Mouse (Mus musculus) heart, postnatal 0 days (tissue): ENCODE results near the gene Hoxc8. TPM values are rescaled to one million over a fixed set of nuclear protein-coding genes. Genes with fewer than 3 reads are reported as not detected.

Experiments used
- ATAC-seq: fragments of 200-750 bp; cut with Nextera tagmentation; 2 replicates; pipeline ENCODE4 v1.8.0; 2017; ENCODE audit warnings: low read depth, moderate number of reproducible peaks, moderate library complexity; ENCODE audit not compliant: insufficient read depth
- DNase-seq: peaks from one replicate; pipeline ENCODE4 v3.0.0-alpha.2; 2016; ENCODE audit warnings: low spot score
- H3K27ac ChIP-seq: fragments of 300-500 bp; sonication (generic); 2 replicates; pipeline ENCODE4 v1.5.1; 2014; ENCODE audit warnings: low read depth, mild to moderate bottlenecking
- H3K27me3 ChIP-seq: fragments of 300-500 bp; sonication (generic); 2 replicates; pipeline ENCODE4 v1.6.1; 2014; ENCODE audit warnings: low read length, mixed read lengths; ENCODE audit not compliant: control insufficient read depth, insufficient read depth
- H3K36me3 ChIP-seq: fragments of 300-500 bp; sonication (generic); replicated peaks from 2 replicates; pipeline ENCODE4 v1.6.1; 2014; ENCODE audit warnings: low read length, mixed read lengths; ENCODE audit not compliant: control insufficient read depth, insufficient read depth
- H3K4me1 ChIP-seq: fragments of 300-500 bp; sonication (generic); 2 replicates; pipeline ENCODE4 v1.6.1; 2014; ENCODE audit warnings: antibody characterized with exemption; ENCODE audit not compliant: control insufficient read depth, insufficient read depth
- H3K4me2 ChIP-seq: fragments of 300-500 bp; sonication (generic); 2 replicates; pipeline ENCODE4 v1.6.1; 2014; ENCODE audit warnings: low read depth, mild to moderate bottlenecking, low read length, moderate library complexity
- H3K4me3 ChIP-seq: fragments of 300-500 bp; sonication (generic); 2 replicates; pipeline ENCODE4 v1.5.1; 2014; ENCODE audit warnings: low read depth, low read length
- H3K9ac ChIP-seq: fragments of 300-500 bp; sonication (generic); replicated peaks from 2 replicates; pipeline ENCODE4 v1.6.1; 2014; ENCODE audit warnings: low read depth, low read length, mixed read lengths
- H3K9me3 ChIP-seq: fragments of 300-500 bp; sonication (generic); replicated peaks from 2 replicates; pipeline ENCODE4 v1.6.1; 2016; ENCODE audit warnings: low read length; ENCODE audit not compliant: control insufficient read depth
- CTCF ChIP-seq: IDR thresholded peaks from 2 replicates; pipeline ENCODE4 v1.5.1; 2016; ENCODE audit warnings: antibody characterized with exemption, control low read depth, low read depth
- EP300 ChIP-seq: IDR thresholded peaks from 2 replicates; pipeline ENCODE4 v1.6.1; 2016; ENCODE audit warnings: antibody characterized with exemption, low read depth
- WGBS: fragments of 180-500 bp; shearing (Covaris S2); extraction: QIAGEN DNeasy Blood & Tissue Kit; methylation state at CpG from one replicate; pipeline ENCODE4 v1.1.7; 2014; 5-methylcytosine and 5-hydroxymethylcytosine counted together
- polyA plus RNA-seq: library from polyadenylated mRNA; unstranded; fragments of >200 nt; fragmentation: Nextera tagmentation; extraction: Ambion mirVana; gene quantifications from 2 replicates; pipeline ENCODE4 v1.2.1, GENCODE M21; 2015
- total RNA-seq: library from RNA; depleted of rRNA; stranded (reverse); fragments of >200 nt; gene quantifications from 2 replicates; pipeline ENCODE4 v1.2.3, GENCODE M21; 2014; ENCODE audit warnings: low replicate concordance

The Hoxc8 gene
- total and polyA plus RNA-seq, 2 experiments from 2014 or later = not detected

DNA sequence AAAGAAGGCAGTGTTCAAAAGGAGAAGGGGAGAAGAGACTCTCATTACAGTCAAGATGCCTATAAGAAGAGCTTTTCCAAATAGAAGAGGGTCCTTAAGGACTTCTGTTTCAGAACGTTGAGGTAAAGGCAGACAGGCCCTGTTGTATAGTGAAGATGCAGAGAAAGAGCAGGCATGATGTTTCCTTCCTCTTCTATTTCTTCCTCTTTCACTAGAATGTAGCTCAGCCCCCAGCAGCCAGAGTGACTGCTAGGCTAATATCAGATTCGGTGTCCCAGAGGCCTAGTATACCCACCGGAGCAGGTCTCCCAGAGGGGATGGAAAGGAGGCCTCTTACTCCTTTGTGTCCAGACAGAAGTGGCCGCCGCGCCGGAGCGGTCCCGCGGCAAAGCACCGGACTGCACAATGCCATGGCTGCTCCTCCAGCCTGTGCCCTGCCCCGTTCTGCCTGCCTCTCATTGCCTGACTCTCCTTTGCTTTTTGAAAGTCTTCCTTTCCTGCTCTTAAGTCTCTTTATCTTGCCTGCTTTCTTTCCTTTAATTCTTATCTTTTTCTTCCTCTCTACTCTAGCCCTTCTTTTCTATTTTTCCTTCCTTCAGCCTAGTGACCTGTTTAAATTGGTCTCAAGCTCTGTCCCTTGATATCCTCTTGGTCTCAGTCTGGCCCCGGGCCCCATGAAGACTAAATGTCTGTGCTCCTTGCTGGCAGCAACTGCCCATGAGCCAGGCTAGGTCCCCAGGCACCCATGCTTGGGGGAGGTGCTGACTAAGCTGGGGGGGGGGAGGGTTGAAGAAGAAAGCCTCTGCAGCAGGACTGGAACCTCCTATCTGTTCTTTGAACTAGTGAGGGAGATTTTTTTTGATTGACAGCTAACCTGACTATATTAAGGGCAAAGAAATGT lies 11.5 kb upstream of the Hoxc8 start:
- Histone ChIP-seq H3K9ac (no peak overlapping the region), H3K4me3 (no peak overlapping the region), H3K4me1 (peaks cover 12% of the 10 kb centered on the region), H3K9me3 (no peaks in the 10 kb centered on the region), H3K36me3 (no peaks in the 10 kb centered on the region), H3K4me2 (no peak overlapping the region), H3K27me3 (peaks cover 100% of the 10 kb centered on the region), H3K27ac (no peak overlapping the region)
- no peak for TF ChIP-seq EP300
- TF ChIP-seq CTCF = no peak
- 16% methylated on average over 13 of the region's 13 CpGs for WGBS
- ATAC-seq (no peak), DNase-seq (no peak)

DNA sequence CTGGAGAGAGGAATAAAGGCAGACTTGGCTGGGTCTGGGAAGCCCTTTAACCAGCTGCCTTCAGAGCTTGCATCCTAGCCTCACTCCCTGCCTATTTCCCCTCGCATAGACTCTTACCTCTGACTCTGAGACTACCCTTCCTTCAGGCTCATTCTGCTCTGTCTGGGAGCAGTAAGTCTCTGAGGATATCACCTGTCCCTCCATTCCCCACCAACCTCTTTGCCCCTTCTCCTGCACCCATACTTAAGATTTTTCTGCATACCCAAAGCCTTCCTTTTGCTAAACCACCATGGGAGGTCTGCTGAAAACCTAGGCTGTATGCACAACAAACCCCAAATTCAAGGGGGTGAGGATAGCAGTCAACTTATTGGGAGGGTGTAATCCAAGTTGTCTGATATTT lies 10.5 kb upstream of the Hoxc8 start:
- TF ChIP-seq CTCF (no peak), EP300 (no peak)
- Histone ChIP-seq H3K4me2 (no peak overlapping the region), H3K4me3 (no peak overlapping the region), H3K9me3 (no peaks in the 10 kb centered on the region), H3K27ac (no peak overlapping the region), H3K9ac (no peak overlapping the region), H3K4me1 (peaks cover 12% of the 10 kb centered on the region), H3K27me3 (peaks cover 99% of the 10 kb centered on the region), H3K36me3 (no peaks in the 10 kb centered on the region)
- DNase-seq (no peak), ATAC-seq (no peak)
- WGBS = 11% methylated on average over 1 of the region's 1 CpGs

DNA sequence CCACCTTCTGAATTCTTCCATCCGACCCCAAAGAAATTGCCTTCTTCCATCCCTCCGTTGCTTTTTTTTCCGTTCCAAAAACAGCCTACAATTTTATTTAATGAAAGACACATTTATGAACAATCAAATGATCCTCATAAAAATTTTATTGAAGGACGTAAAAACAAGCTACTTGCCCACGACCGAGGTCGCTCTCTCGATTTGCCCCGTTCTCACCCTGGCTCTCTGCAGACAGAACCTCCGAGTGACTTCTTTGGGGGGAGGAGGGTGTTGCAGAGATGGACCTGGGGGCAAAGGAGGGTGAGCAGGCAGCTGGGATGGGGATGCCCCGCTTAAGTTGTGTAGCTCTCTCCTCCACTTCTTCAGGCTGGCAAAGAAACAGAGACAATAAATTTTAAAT lies 10.1 kb upstream of the Hoxc8 start:
- DNase-seq (no peak), ATAC-seq (no peak)
- no peaks in the 10 kb centered on the region for H3K36me3 ChIP-seq
- H3K4me1 ChIP-seq = peaks cover 12% of the 10 kb centered on the region
- TF ChIP-seq CTCF = no peak
- TF ChIP-seq EP300 = no peak
- 3% methylated on average over 11 of the region's 11 CpGs for WGBS
- no peak overlapping the region for H3K4me3 ChIP-seq
- no peak overlapping the region for H3K9ac ChIP-seq
- no peaks in the 10 kb centered on the region for H3K9me3 ChIP-seq
- no peak overlapping the region for H3K4me2 ChIP-seq
- peaks cover 99% of the 10 kb centered on the region for H3K27me3 ChIP-seq
- no peak overlapping the region for H3K27ac ChIP-seq

DNA sequence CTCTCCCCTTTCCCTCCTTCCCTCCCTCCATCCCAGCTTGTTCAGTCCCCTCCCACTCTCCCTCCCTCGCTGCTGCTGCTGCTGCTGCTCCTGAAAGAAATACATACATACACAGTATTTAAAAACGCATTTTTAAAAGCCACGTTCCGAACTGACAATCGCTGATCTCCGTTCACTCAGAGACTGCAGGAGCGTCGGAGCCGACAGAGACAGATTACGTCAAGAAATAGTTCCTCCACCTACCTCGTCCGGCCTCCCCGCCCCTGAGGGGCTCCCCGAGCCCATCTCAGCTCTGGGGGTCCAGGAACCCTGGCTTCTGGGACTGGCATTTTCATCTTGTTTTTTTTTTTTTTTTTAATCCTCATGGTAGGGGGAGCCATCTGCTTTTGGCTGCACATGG lies 9.5 kb upstream of the Hoxc8 start:
- no peak for DNase-seq
- peak overlapping the region; percentile 29; the same call in 1 of the 2 replicates for H3K4me3 ChIP-seq
- no peak for ATAC-seq
- under 1% methylated on average over 14 of the region's 14 CpGs for WGBS
- no peaks in the 10 kb centered on the region for H3K9me3 ChIP-seq
- peaks cover 99% of the 10 kb centered on the region for H3K27me3 ChIP-seq
- H3K4me1 ChIP-seq = peaks cover 12% of the 10 kb centered on the region
- H3K4me2 ChIP-seq = no peak overlapping the region
- TF ChIP-seq CTCF (no peak), EP300 (no peak)
- H3K9ac ChIP-seq = no peak overlapping the region
- H3K36me3 ChIP-seq = no peaks in the 10 kb centered on the region
- no peak overlapping the region for H3K27ac ChIP-seq

DNA sequence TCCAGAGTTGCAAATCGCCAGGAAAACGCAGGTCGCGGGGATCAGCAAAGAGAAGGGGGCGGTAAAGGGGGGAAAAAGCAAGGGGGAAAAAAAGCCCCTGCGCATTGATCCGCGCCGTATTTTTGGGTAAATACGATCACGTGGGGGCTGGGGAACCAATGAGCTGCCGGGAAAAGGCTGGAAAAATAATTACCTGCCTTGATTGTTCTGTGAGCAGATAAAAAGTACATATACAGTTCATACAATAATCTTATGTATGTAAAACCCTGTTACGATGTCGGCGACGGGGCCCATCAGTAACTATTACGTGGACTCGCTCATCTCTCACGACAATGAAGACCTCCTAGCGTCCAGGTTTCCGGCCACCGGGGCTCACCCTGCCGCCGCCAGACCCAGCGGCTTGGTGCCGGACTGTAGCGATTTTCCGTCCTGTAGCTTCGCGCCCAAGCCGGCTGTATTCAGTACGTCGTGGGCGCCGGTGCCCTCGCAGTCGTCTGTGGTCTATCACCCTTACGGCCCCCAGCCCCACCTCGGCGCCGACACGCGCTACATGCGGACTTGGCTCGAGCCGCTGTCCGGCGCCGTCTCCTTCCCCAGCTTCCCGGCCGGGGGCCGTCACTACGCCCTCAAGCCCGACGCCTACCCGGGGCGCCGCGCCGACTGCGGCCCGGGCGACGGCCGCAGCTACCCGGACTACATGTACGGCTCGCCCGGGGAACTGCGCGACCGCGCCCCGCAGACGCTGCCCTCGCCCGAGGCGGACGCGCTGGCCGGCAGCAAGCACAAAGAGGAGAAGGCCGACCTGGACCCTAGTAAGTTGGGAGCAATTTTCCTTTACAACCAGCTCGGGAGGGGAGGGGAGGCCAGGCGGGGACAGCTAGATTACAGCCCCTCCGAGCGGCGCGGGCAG lies 8.8 kb upstream of the Hoxc8 start:
- ATAC-seq (no peak), DNase-seq (no peak)
- Histone ChIP-seq H3K4me1 (peaks cover 12% of the 10 kb centered on the region), H3K4me2 (peak overlapping the region; percentile 35), H3K27me3 (peaks cover 99% of the 10 kb centered on the region), H3K4me3 (peak overlapping the region; percentile 29), H3K27ac (no peak overlapping the region), H3K9ac (no peak overlapping the region), H3K36me3 (no peaks in the 10 kb centered on the region), H3K9me3 (no peaks in the 10 kb centered on the region)
- WGBS = 1% methylated on average over 88 of the region's 88 CpGs
- TF ChIP-seq CTCF = no peak
- TF ChIP-seq EP300 = no peak
